Mouse (Mus musculus): ENCODE data around the gene Slc4a10.

DNA sequence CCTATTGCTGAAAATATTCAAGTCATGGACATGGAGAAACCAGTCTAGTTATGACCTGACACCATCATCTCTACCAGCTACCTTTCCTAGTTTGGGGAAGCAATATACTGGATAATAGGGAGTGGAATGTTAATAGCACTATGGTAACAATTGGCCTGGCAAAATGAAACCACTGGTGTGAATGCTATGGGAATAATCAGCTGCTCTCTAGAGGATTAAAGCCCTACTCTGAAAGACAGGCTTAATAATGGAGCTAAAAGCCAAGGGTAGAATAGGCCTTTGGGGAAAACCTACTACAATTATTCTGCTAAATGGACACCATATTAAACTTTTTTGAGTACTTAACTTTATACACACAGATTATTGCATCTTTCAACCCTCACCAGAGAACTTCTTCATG, 30.2 kb downstream of the Slc4a10 start:
- no peak for TF ChIP-seq GATA1 (IDR thresholded peaks at IDR 0.05; ENCODE audit: low read length)
- TF ChIP-seq TAL1 (IDR thresholded peaks at IDR 0.05; ENCODE audit: low read length), result no peak
